Mouse (Mus musculus) neural tube, embryonic 13.5 days (tissue): ENCODE measurements around the gene Foxd1. TPM values are rescaled to one million over a fixed set of nuclear protein-coding genes. Genes with fewer than 3 reads are reported as not detected.

Experiments used
- ATAC-seq: fragments of 200-750 bp; cut with Nextera tagmentation; 2 replicates; pipeline ENCODE4 v1.8.0; 2017; ENCODE audit warnings: low read depth, mild to moderate bottlenecking, moderate TSS enrichment, moderate library complexity
- H3K27ac ChIP-seq: fragments of 300-500 bp; sonication (generic); replicated peaks from 2 replicates; pipeline ENCODE4 v1.5.1; 2015; ENCODE audit warnings: moderate library complexity, mild to moderate bottlenecking, inconsistent platforms
- H3K27me3 ChIP-seq: fragments of 300-500 bp; sonication (generic); 2 replicates; pipeline ENCODE4 v1.6.1; 2015; ENCODE audit warnings: mild to moderate bottlenecking, inconsistent platforms
- H3K36me3 ChIP-seq: fragments of 300-500 bp; sonication (generic); 2 replicates; pipeline ENCODE4 v1.6.1; 2015; ENCODE audit warnings: mild to moderate bottlenecking, inconsistent platforms
- H3K4me1 ChIP-seq: fragments of 300-500 bp; sonication (generic); replicated peaks from 2 replicates; pipeline ENCODE4 v1.6.1; 2015; ENCODE audit warnings: inconsistent platforms
- H3K4me2 ChIP-seq: fragments of 300-500 bp; sonication (generic); 2 replicates; pipeline ENCODE4 v1.6.1; 2015; ENCODE audit warnings: inconsistent platforms, mild to moderate bottlenecking, moderate library complexity
- H3K4me3 ChIP-seq: fragments of 300-500 bp; sonication (generic); 2 replicates; pipeline ENCODE4 v1.5.1; 2015; ENCODE audit warnings: mild to moderate bottlenecking, inconsistent platforms
- H3K9ac ChIP-seq: fragments of 300-500 bp; sonication (generic); 2 replicates; pipeline ENCODE4 v1.6.1; 2015; ENCODE audit warnings: moderate library complexity, mild to moderate bottlenecking, inconsistent platforms
- H3K9me3 ChIP-seq: fragments of 300-500 bp; sonication (generic); 2 replicates; pipeline ENCODE4 v1.6.1; 2016; ENCODE audit warnings: inconsistent platforms
- WGBS: fragments of 180-500 bp; shearing (Covaris S2); methylation state at CpG from one replicate; pipeline ENCODE4 v1.1.7; 2015; 5-methylcytosine and 5-hydroxymethylcytosine counted together
- polyA plus RNA-seq: library from polyadenylated mRNA; unstranded; fragments of >200 nt; fragmentation: Nextera tagmentation; extraction: Ambion mirVana; gene quantifications from 2 replicates; pipeline ENCODE4 v1.2.1, GENCODE M21; 2015

Gene Foxd1
- polyA plus RNA-seq, 1 experiment from 2014 or later = 1.4 TPM

DNA sequence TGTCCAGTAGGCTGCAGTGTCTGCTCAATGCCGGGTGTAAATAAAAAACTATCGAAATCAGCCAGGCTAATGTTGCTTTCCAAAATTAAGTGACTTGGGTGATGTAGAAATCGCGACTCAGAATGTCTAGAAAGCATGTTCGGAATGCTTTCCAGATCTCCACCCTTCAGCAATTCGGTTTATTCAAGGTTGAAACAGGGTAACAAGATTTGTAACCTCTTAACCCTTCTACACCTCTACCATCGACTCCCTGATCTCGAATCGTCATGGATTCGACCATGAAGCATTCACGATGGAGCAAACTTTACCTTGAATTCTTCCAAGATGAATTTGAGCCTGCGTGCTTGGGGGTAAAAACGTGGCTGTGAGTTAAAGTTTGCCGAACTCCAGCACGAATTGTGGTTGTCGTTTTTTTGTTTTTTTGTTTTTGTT lies 36.8 kb upstream of the Foxd1 start:
- H3K9me3 ChIP-seq = no peaks in the 10 kb centered on the region
- H3K4me1 ChIP-seq = peaks cover 29% of the 10 kb centered on the region
- ATAC-seq = 0 out of 2 replicates have a peak, but pooled peaks have one; percentile 24
- no peaks in the 10 kb centered on the region for H3K27me3 ChIP-seq
- peak overlapping the region; percentile 88 for H3K27ac ChIP-seq
- H3K4me3 ChIP-seq = peak overlapping the region; percentile 98
- H3K36me3 ChIP-seq = peaks cover 12% of the 10 kb centered on the region
- 2% methylated on average over 16 of the region's 16 CpGs for WGBS
- H3K9ac ChIP-seq = peak overlapping the region; percentile 99
- H3K4me2 ChIP-seq = peak overlapping the region; percentile 78

DNA sequence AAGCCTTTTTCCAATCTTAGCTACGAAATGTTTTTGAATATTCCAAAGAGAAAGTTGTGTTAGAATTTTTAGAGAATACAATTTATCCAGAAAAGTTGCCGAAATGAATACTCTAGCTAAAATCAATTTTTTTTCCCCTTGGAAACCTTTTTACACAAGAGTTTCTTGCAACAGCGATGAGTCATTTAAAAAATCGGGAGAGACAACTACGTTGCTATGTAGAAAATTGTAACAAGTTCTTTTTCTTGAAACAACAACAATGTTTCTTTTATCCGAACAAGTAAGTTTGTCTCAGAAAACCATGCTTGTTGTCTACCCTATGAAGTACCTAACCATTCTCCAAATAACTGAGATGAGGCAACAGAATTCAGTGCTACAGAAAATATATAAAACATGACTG lies 36.1 kb upstream of the Foxd1 start:
- Histone ChIP-seq H3K4me3 (no peak overlapping the region), H3K4me2 (peak overlapping the region; percentile 78), H3K4me1 (peaks cover 27% of the 10 kb centered on the region), H3K27ac (no peak overlapping the region), H3K27me3 (no peaks in the 10 kb centered on the region), H3K9ac (no peak overlapping the region), H3K36me3 (peaks cover 7% of the 10 kb centered on the region), H3K9me3 (no peaks in the 10 kb centered on the region)
- ATAC-seq = no peak
- WGBS = 92% methylated on average over 6 of the region's 6 CpGs

DNA sequence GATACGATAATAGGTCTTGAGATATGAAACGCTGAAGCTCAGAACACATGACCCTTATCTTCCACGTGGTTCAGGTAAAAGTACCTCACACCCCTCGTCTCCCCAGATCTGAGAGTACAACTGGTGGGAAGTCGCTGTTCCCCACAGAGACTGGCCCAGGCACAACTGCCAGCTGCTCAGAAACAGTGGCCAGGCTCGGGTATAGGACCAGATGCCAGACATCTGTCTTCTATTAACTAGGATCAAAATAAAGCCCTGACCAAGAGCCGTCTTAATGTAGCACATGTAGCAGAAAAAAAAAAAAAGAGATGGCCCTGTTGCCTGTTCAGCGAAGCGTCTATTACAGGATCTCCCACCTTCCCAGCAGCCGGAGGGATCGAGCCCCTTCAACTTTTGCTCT lies 29.0 kb upstream of the Foxd1 start:
- Histone ChIP-seq H3K4me3 (no peak overlapping the region), H3K9me3 (no peaks in the 10 kb centered on the region), H3K36me3 (peaks cover 7% of the 10 kb centered on the region), H3K4me2 (no peak overlapping the region), H3K9ac (no peak overlapping the region), H3K27me3 (no peaks in the 10 kb centered on the region), H3K4me1 (no peaks in the 10 kb centered on the region), H3K27ac (no peak overlapping the region)
- no peak for ATAC-seq
- 81% methylated on average over 11 of the region's 11 CpGs for WGBS

DNA sequence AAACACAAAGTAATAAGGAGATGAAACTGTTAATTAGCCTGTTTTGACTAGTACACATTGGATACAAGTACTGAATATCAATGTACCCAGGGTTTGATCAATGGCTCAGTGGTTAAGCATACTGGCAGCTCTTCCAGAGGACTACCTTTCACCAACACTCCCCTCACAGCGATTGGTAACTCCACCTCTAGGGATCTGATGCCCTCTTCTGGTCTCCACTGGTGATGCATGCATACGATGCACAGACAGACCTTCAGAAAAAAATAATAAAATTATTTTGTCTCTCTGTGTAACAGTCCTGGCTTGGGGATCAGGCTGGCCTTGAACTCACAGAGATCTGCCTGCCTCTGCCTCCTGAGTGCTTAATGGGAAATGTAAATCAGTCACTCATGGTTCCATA lies 21.9 kb upstream of the Foxd1 start:
- H3K9me3 ChIP-seq = no peaks in the 10 kb centered on the region
- H3K36me3 ChIP-seq = no peaks in the 10 kb centered on the region
- H3K4me2 ChIP-seq = no peak overlapping the region
- no peak overlapping the region for H3K9ac ChIP-seq
- WGBS = 57% methylated on average over 2 of the region's 2 CpGs
- no peaks in the 10 kb centered on the region for H3K27me3 ChIP-seq
- no peaks in the 10 kb centered on the region for H3K4me1 ChIP-seq
- H3K27ac ChIP-seq = no peak overlapping the region
- ATAC-seq = no peak
- H3K4me3 ChIP-seq = no peak overlapping the region

DNA sequence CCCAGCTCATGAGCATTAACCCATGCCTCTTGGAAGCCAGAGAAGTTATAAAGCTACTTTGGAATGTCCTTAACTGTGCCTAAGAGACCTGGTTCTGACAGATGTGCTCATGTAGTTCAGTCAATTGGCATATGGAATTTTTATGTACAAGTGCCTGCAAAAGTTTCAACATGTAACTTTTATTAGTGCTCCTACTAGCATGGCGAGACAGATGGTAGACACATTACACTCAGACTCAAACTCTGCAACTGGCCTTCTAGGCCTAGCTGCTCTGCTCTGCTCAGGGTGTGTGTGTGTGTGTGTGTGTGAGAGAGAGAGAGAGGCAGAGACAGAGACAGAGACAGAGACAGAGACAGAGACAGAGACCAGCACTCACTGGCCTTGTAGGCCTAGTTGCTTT lies 17.8 kb upstream of the Foxd1 start:
- H3K4me3 ChIP-seq = no peak overlapping the region
- no peak for ATAC-seq
- H3K4me2 ChIP-seq = no peak overlapping the region
- H3K9me3 ChIP-seq = no peaks in the 10 kb centered on the region
- no peaks in the 10 kb centered on the region for H3K27me3 ChIP-seq
- WGBS = 94% methylated on average over 1 of the region's 1 CpGs
- H3K4me1 ChIP-seq = no peaks in the 10 kb centered on the region
- H3K36me3 ChIP-seq = no peaks in the 10 kb centered on the region
- no peak overlapping the region for H3K27ac ChIP-seq
- H3K9ac ChIP-seq = no peak overlapping the region

DNA sequence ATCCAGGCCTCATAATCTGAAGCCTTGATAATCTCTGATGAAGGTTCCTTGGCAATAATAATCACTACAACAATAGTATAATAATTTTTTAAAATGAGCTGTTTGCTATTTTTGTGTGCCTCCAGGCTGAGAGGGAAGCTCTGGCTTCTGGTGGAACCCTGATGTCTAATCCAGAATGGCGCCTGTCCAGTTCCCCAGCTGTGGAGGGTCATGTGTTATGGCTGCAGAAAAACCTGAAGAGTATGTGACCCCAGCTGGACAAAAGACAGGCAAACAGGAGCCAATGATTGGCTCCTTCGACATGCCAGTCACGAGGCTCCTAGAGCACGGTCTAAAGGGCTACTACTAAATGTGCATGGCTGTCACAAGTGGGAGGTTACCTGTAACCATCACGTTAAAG lies 13.5 kb upstream of the Foxd1 start:
- ATAC-seq = no peak
- Histone ChIP-seq H3K27ac (no peak overlapping the region), H3K4me1 (no peaks in the 10 kb centered on the region), H3K27me3 (peaks cover 10% of the 10 kb centered on the region), H3K9ac (no peak overlapping the region), H3K9me3 (no peaks in the 10 kb centered on the region), H3K4me2 (no peak overlapping the region), H3K36me3 (no peaks in the 10 kb centered on the region), H3K4me3 (no peak overlapping the region)
- WGBS = 83% methylated on average over 5 of the region's 5 CpGs

DNA sequence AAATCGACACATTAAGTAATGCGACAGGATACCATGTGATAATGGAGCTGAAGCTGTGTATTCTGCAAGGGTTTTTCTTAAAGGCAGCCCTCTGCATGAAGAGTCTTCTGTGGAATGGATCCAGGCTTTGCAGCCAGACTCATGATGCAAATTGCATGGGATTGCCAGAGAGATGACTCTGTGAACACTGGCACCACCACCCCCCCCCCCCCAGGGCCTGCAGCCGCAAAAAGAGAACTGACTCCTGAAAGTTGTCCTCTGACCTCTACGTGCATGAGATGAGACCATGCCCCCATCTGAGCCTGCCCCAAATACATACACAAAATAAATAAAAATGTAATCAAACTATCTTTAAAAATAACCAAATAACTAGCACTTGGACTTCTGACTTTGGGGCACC lies 4.6 kb upstream of the Foxd1 start:
- no peak overlapping the region for H3K4me2 ChIP-seq
- 82% methylated on average over 4 of the region's 4 CpGs for WGBS
- no peak overlapping the region for H3K9ac ChIP-seq
- H3K4me3 ChIP-seq = no peak overlapping the region
- H3K4me1 ChIP-seq = peaks cover 11% of the 10 kb centered on the region
- peaks cover 87% of the 10 kb centered on the region for H3K27me3 ChIP-seq
- no peak for ATAC-seq
- no peaks in the 10 kb centered on the region for H3K9me3 ChIP-seq
- H3K27ac ChIP-seq = no peak overlapping the region
- no peaks in the 10 kb centered on the region for H3K36me3 ChIP-seq

DNA sequence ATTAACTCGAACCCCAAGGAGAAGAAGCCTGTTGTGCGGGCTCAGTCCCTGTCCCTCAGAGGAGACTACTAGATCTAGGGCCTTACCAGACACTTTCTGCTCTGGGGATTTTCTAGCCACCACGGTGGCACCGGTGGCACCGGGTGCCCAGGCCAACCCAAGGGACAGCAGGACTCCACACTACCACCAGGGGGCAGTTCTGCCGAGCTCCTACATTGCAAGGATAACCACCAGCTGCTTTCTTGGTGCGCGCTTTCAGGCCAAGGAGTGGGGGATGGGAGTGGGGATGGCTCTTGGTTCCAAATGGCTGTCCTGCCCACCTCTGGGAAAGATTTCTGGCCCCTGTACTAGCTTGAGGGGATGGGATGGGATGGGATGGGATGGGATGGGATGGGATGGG lies 2.5 kb upstream of the Foxd1 start:
- WGBS = 5% methylated on average over 8 of the region's 8 CpGs

DNA sequence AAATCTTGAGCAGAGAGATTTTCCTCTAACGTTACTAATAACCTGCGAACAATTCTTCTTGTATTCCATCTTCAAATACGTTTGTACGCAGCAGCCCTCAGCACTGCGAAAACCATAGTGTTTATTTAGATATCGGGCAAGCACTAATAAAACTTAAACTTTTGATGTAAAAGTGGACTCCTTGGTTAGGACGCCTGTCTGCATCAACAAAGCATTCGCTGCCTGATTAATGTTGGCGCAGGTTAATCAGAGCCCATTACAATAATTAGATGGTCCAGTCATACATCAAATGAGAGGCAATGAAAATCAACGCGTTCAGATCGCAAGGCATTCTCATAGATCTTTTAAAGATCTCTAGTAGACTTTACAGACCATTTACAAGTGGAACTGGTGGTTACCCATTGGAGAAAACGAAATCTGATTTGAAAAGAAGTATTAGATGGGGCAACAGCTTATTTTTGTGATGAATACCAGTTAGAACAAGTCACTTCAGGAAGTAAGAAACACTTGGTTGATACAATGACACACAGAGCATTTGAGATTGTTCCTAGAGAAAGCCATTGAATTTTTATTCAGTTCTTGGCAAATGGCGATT lies 1.6 kb upstream of the Foxd1 start:
- H3K4me2 ChIP-seq = no peak overlapping the region
- H3K4me3 ChIP-seq = no peak overlapping the region
- ATAC-seq = no peak
- peaks cover 26% of the 10 kb centered on the region for H3K4me1 ChIP-seq
- no peaks in the 10 kb centered on the region for H3K9me3 ChIP-seq
- WGBS = 8% methylated on average over 14 of the region's 14 CpGs
- H3K27ac ChIP-seq = no peak overlapping the region
- no peaks in the 10 kb centered on the region for H3K36me3 ChIP-seq
- H3K27me3 ChIP-seq = peaks cover 93% of the 10 kb centered on the region
- no peak overlapping the region for H3K9ac ChIP-seq

More for the DNA sequence above, 2.5 kb upstream of the Foxd1 start:
- peaks cover 90% of the 10 kb centered on the region for H3K27me3 ChIP-seq
- no peak overlapping the region for H3K27ac ChIP-seq
- no peak for ATAC-seq
- H3K36me3 ChIP-seq = no peaks in the 10 kb centered on the region
- no peaks in the 10 kb centered on the region for H3K9me3 ChIP-seq
- H3K4me1 ChIP-seq = peaks cover 26% of the 10 kb centered on the region
- no peak overlapping the region for H3K4me2 ChIP-seq
- H3K9ac ChIP-seq = no peak overlapping the region
- no peak overlapping the region for H3K4me3 ChIP-seq

DNA sequence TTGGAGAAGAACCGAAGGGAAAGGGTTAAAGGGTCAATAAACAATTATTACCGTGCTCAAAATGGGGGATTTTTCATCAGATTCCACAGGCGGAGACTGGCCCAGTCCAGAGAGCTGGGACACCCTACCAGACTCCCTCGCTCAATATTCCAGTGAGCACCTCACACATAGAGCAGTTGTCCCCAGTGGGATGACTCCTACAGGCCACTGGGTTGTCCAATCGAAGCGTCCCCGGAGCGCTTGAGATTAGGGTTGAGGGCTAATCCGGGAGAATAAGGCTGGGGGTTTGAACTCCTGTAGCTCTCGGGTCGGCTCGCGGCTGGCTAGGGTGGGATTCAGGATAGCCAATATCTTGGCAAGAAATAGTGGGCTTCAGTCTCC lies 343 bp upstream of the Foxd1 start:
- ATAC-seq = no peak
- WGBS = under 1% methylated on average over 13 of the region's 13 CpGs
- Histone ChIP-seq H3K9me3 (no peaks in the 10 kb centered on the region), H3K4me1 (peaks cover 30% of the 10 kb centered on the region), H3K27ac (no peak overlapping the region), H3K27me3 (peaks cover 95% of the 10 kb centered on the region), H3K4me2 (peak overlapping the region; percentile 53), H3K36me3 (no peaks in the 10 kb centered on the region), H3K4me3 (peak overlapping the region; percentile 42), H3K9ac (no peak overlapping the region)

DNA sequence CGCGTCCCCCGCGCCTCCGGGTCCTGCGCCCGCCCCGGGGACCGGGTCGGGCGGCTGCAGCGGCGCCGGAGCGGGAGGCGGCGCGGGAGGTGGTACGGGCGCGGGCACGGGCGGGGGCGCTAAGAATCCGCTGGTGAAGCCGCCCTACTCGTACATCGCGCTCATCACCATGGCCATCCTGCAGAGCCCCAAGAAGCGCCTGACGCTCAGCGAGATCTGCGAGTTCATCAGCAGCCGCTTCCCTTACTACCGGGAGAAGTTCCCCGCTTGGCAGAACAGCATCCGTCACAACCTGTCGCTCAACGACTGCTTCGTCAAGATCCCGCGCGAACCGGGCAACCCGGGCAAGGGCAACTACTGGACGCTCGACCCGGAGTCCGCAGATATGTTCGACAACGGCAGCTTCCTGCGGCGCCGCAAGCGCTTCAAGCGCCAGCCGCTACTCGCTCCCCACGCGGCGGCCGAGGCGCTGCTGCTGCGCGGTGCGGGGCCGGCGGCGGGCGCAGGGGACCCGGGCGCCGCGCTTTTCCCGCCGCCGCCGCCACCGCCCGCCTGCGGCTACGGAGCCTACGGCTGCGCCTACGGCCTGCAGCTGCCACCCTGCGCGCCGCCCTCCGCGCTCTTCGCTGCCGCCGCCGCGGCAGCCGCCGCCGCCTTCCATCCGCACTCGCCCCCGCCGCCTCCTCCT lies 973 bp downstream of the Foxd1 start:
- peak overlapping the region; percentile 42 for H3K4me3 ChIP-seq
- peaks cover 34% of the 10 kb centered on the region for H3K4me1 ChIP-seq
- H3K4me2 ChIP-seq = peak overlapping the region; percentile 53
- H3K9me3 ChIP-seq = no peaks in the 10 kb centered on the region
- no peaks in the 10 kb centered on the region for H3K36me3 ChIP-seq
- peak overlapping the region; percentile 67 for H3K9ac ChIP-seq
- peak; percentile 54 for ATAC-seq
- under 1% methylated on average over 80 of the region's 102 CpGs for WGBS
- peak overlapping the region; percentile 23; the same call in 1 of the 2 replicates for H3K27ac ChIP-seq
- peaks cover 95% of the 10 kb centered on the region for H3K27me3 ChIP-seq

DNA sequence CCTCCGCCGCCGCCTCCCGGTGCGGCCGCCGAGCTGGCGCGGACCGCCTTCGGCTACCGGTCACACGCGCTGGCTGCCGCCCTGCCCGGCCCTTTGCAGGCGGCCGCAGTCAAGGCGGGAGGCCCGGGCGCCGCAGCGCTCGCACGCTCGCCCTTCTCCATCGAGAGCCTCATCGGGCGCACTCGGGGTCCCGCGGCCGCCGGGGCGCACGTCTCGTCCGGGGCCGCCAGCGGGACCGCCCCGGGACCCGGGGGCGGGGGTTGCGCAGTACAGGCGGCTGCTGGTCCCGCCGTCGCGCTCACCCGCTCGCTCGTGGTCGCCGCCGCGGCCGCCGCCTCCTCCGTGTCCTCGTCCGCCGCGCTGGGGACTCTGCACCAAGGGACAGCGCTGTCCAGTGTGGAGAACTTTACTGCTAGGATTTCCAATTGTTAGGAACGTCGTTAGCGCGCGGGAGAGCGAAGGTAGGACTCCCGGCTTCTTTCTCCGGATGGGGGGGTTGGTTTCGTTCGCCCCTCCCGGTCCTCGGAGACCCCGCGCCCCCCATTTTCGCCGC lies 1.6 kb downstream of the Foxd1 start:
- Histone ChIP-seq H3K9ac (peak overlapping the region; percentile 67), H3K36me3 (no peaks in the 10 kb centered on the region), H3K4me1 (peaks cover 34% of the 10 kb centered on the region), H3K9me3 (no peaks in the 10 kb centered on the region), H3K27me3 (peaks cover 95% of the 10 kb centered on the region), H3K4me3 (peak overlapping the region; percentile 42), H3K27ac (peak overlapping the region; percentile 3; the same call in 1 of the 2 replicates), H3K4me2 (peak overlapping the region; percentile 53)
- WGBS = under 1% methylated on average over 72 of the region's 81 CpGs
- ATAC-seq = no peak
